Mouse (Mus musculus): Measurements from ENCODE around the gene Palm3. TPM values are rescaled to one million over a fixed set of nuclear protein-coding genes. Genes with fewer than 3 reads are reported as not detected.
"Not testable (repeated sequence)": the region's sequence is repeated elsewhere in the genome, so short reads cannot be mapped to it uniquely, and the experiment has no call there.

Gene Palm3
- total RNA-seq, 2 experiments from 2014 or later: 1.8 to 2.7 TPM

GRCm38 (mm10) chr8:83997511-83998141 is 23.6 kb upstream of the Palm3 start, which contains the start of gene Samd1:
Gene Samd1 (plus strand): TSS chr8:83997672.
- peak; percentile 61 to 66 for DNase-seq (ENCODE audit: low spot score in 2 of 2)

- DNase-seq (ENCODE audit: low spot score in 2 of 2): peak; percentile 40 to 59
Observed at GRCm38 (mm10) chr8:83998231-83999056, 22.8 kb upstream of the Palm3 start.

- no peak for DNase-seq (ENCODE audit: low spot score in 2 of 2)
Observed at GRCm38 (mm10) chr8:83999057-83999705, 22.1 kb upstream of the Palm3 start.

GRCm38 (mm10) chr8:83999825-84000224 is 21.4 kb upstream of the Palm3 start:
- DNase-seq (ENCODE audit: low spot score in 2 of 2): no peak

GRCm38 (mm10) chr8:84001281-84002000 is 19.8 kb upstream of the Palm3 start, which contains the start of gene 1700067K01Rik:
Gene 1700067K01Rik (plus strand): TSS chr8:84001502.
- no peak for DNase-seq (ENCODE audit: low spot score in 2 of 2)

- DNase-seq (ENCODE audit: low spot score in 2 of 2): no peak
Observed at GRCm38 (mm10) chr8:84002957-84003611, 18.2 kb upstream of the Palm3 start.

GRCm38 (mm10) chr8:84003612-84004246 is 17.5 kb upstream of the Palm3 start:
- DNase-seq (ENCODE audit: low spot score in 2 of 2): no peak

GRCm38 (mm10) chr8:84004533-84005201 is 16.6 kb upstream of the Palm3 start:
- peak; percentile 91 to 92 for DNase-seq (ENCODE audit: low spot score in 2 of 2)

GRCm38 (mm10) chr8:84005502-84005901 is 15.8 kb upstream of the Palm3 start:
- not testable (repeated sequence) for DNase-seq (ENCODE audit: low spot score in 2 of 2)

- DNase-seq (ENCODE audit: low spot score in 2 of 2): no peak
Observed at GRCm38 (mm10) chr8:84008362-84008761, 12.9 kb upstream of the Palm3 start.

- DNase-seq (ENCODE audit: low spot score in 2 of 2): peak; percentile 85 to 91
Observed at GRCm38 (mm10) chr8:84009876-84010275, 11.4 kb upstream of the Palm3 start.

GRCm38 (mm10) chr8:84010625-84011611 is 10.4 kb upstream of the Palm3 start:
- peak; percentile 64 to 68 for DNase-seq (ENCODE audit: low spot score in 2 of 2)

- no peak for DNase-seq (ENCODE audit: low spot score in 2 of 2)
Observed at GRCm38 (mm10) chr8:84011705-84012498, 9.4 kb upstream of the Palm3 start, which contains the start of gene 2210011C24Rik. Gene 2210011C24Rik (minus strand): TSS chr8:84012171.

GRCm38 (mm10) chr8:84012499-84013165 is 8.6 kb upstream of the Palm3 start:
- no peak for DNase-seq (ENCODE audit: low spot score in 2 of 2)

GRCm38 (mm10) chr8:84015833-84016232 is 5.4 kb upstream of the Palm3 start:
- DNase-seq (ENCODE audit: low spot score in 2 of 2): no peak

- DNase-seq (ENCODE audit: low spot score in 2 of 2): no peak
Observed at GRCm38 (mm10) chr8:84019738-84020137, 1.5 kb upstream of the Palm3 start.

GRCm38 (mm10) chr8:84021569-84021968 is 298 bp downstream of the Palm3 start:
- no peak for DNase-seq (ENCODE audit: low spot score in 2 of 2)
